Mouse (Mus musculus) thymus, adult 2 months (tissue): ENCODE measurements at regions not wholly inside any gene's neighbourhood (a gene's known extent, or its start where the extent isn't known, plus 50 kb on each side); places are given as distances from the start of the nearest gene placed in this dataset.

ENCODE experiments used
- CTCF ChIP-seq: fragments of 200-500 bp; IDR thresholded peaks from 2 replicates; pipeline ENCODE4 v1.5.1; 2012; ENCODE audit warnings: mild to moderate bottlenecking, control low read depth, low read length, moderate library complexity, borderline replicate concordance; ENCODE audit not compliant: control insufficient read depth, poor library complexity, insufficient read depth; ENCODE audit errors: extremely low read depth
- POLR2A ChIP-seq: fragments of 200-500 bp; IDR thresholded peaks from 2 replicates; pipeline ENCODE4 v1.6.1; 2012; ENCODE audit warnings: mild to moderate bottlenecking, low read length, control low read depth, moderate library complexity; ENCODE audit not compliant: control insufficient read depth, poor library complexity, insufficient read depth; ENCODE audit errors: extremely low read depth

- TF ChIP-seq POLR2A (no peak), CTCF (no peak)
Measured at GRCm38 (mm10) chr1:168012611-168013010, 323.6 kb downstream of the Lmx1a start.
